Mouse (Mus musculus) testis, postnatal 10 days (tissue): ENCODE data around the gene Gm4952.
"Not testable (repeated sequence)": the region's sequence is repeated elsewhere in the genome, so short reads cannot be mapped to it uniquely, and the experiment has no call there.

Experiments used
- DNase-seq: peaks from one replicate; pipeline ENCODE4 v3.0.0; 2021; ENCODE audit warnings: low spot score

Gm4952 gene

DNA sequence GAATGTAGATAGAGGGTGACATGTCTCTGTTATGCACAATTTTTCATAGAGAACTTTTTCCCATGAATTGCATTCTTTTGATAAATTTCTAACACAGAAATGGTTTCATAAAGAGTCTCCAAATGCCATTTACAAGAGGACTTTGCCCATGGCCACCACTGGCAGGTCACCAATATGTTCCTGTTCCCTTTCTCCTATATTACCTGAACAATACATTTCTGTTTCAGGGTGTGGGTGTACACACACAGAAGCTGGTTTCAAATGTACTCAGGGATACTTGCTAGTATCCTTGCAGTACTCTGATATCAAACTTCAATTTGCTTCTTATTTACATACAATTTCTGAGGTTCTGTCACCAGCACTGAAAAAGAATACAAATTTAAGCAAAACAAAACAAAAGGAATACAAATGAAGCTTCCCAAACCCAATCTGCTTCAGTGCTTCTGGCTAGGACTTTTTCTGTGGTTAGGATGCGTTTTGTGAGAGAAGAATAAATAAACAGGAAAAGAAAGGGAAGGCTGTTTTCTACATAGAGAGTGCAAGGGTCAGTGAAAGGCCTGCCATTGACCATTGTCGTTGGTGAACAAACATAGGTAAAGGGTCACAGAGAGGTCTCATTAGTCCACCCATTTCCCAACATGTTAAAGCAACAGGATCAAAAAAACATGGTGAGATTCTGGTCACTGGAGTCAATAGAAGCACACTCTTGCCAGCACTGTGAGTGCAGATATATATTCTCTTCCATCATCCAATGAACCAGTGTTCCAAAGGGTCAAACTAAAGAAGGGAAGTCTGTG is 1.1 kb downstream of the Gm4952 start:
- DNase-seq = no peak

DNA sequence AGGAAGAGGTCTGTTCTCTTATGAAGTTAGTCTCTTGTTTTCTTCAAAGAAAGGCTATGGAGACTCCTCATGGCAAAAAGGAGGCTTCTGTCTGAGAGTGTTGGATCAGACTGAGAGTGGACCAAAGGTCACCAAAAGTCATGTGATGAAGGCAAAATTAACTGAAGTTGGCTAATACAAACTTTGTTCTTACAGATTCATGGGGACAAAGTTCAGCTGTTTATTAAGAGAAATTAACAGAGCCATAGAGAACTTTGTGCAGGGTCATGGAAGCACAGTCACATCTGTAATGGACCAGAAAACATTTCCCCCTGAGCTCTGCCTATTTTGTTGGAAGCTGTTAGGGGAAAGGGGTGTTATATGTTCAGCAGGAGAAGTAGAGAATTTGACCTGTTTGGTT is 8.6 kb downstream of the Gm4952 start:
- no peak for DNase-seq

DNA sequence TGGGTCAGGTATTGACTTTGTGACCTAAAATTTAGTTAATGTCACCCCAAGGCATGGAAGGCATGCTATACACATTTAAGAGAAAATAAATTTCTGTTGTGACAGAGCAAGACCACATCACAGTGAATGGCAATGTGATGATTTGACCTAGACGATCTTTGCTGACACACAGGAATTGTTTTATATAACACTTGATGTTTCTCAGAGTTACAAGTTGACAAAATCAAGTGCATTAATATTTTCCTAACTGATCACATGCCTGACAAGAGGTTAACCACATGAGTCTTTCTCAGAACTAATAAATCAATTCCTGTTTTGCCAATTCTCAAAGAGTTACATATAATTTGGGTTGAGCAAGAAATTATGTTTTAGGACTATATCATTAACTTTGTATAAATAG is 13.9 kb downstream of the Gm4952 start:
- no peak for DNase-seq

DNA sequence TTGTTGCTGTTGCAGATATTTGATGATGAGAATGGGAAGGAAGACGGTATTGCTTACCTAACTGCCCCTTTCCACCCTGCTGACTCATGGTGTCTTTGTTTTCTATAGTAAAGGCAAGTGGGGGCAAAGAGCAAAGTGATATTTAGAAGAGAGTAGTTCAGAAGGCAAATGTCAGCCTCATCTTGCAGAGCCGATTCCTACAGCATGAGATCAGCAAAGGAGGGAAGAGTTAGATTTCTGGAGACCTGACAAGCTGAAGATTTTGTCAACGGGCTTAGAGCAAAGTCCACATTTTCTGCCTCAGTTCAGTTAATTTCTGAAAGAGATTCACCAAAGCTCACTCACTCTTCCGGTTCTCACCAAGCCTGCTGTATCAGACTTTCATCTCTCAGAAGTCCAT is 33.4 kb downstream of the Gm4952 start, which contains the start of gene Glyat:
Glyat (plus strand) TSS at position 133 of the 400 bp plus-strand sequence.
- no peak for DNase-seq

- DNase-seq = no peak
Observed at GRCm38 (mm10) chr19:12634259-12634658, 34.5 kb downstream of the Gm4952 start.

- DNase-seq = no peak
Observed at GRCm38 (mm10) chr19:12634963-12635362, 35.2 kb downstream of the Gm4952 start.

- no peak for DNase-seq
Observed at GRCm38 (mm10) chr19:12636863-12637262, 37.1 kb downstream of the Gm4952 start.

- no peak for DNase-seq
Observed at GRCm38 (mm10) chr19:12638049-12638448, 38.3 kb downstream of the Gm4952 start.

DNA sequence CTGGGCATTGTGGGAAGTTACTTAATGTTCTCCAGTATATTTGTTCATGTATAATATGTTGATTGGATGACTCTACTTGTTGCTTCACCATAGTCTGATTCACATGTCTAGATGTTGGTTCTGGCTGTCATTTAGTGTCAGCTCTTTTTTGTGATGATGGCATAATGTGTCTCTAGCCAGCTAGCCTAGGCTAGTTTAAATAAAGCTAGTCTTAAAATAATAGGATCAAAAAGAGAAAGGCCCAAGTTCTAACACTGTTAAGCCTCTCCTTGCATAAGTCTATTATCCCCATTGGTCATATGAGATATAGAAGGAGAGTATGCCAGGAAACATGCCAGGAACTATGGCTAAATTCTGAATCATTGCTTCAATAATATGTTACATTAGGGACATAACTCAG is 49.7 kb downstream of the Gm4952 start:
- no peak for DNase-seq

DNA sequence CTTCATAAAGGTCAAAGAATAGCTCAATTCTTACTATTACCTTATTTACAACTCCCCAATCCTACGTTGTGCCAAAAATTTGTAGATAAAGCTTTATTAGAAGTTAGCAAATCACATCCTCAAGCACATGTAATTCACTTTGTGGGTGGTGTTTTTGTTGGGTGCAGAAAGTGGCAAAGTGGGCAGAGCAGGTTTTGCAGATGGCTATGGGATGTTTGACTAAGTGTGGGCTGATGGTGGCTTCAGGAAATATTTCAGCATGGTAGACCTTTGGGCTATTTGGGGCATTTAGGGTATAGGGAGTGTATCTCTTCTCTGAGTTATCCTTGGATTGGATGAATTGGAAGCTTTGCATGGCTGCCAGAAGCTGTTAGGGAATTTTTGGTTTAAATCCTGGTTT is 66.4 kb downstream of the Gm4952 start:
- DNase-seq = no peak

- not testable (repeated sequence) for DNase-seq
Observed at GRCm38 (mm10) chr19:12668601-12669000, 68.8 kb downstream of the Gm4952 start.

DNA sequence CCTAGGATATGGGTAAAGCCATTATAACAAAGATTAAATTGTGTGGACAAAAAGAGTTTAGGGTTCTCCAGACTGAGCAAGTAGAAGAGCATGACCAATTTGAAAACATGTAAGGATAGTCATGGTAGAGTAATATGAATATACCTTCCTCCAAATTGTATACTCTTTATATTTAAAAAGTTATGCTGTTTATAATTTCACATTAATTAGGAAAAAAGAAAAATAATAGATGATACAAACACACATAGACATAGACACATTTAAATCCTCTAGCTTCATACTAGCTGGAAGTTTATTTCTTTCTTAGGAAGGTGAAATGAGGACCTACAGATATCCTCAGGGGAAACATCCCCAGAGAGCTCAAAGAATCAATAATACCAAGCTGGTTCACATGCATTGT is 70.4 kb downstream of the Gm4952 start, which contains the start of gene Olfr1442:
Olfr1442 (plus strand) TSS at position 301 of the 400 bp plus-strand sequence.
- no peak for DNase-seq

GRCm38 (mm10) chr19:12671051-12671450 is 71.3 kb downstream of the Gm4952 start:
- DNase-seq = no peak

GRCm38 (mm10) chr19:12677812-12678211 is 78.0 kb downstream of the Gm4952 start, which contains the start of gene Olfr1443:
Gene Olfr1443 (plus strand): TSS chr19:12678112.
- DNase-seq = no peak
